Mouse (Mus musculus) A20 (cell line): ENCODE measurements around the gene Cnst.
A peak's percentile ranks its signal among the peaks of the same experiment; 100 is the strongest.

Source experiments
- DNase-seq: peaks from one replicate; pipeline ENCODE4 v3.0.0-alpha.2; 2011; ENCODE audit warnings: low read depth, low spot score

The Cnst gene

DNA sequence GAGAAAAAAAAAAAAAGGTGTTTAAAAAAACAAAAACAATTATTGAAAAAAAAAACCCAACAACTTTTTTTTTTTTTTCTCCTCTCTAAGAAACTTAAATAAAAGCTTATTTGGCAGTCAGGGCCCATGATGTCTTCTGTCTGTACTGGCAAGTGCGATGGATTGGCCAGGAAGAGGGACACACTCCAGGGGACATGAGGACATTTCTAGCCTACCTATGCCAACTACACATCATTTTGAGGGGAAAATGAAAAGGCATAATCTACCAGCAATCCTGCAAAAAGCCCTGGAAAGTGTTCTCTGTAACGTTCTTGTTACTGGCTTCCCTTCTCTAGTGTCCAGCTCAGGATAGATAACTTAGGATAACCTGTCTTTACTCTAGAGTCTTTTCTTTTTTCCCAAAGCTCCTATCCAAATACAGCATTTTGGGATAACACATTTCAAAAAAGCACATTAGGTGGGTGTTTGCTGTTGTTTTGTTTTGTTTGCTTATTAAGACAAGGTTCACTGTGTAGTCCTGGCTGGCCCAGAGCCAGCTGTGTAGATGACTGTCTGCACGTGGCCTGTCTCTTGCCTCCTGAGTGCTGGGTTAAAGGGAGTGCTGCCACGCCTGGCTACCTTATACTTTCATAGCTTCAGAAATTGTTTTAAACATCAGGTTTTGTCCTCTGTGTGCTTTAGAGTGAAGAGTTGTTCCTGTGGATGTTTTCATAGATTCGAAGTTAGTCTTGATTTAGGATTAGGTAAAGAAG, 7.2 kb downstream of the Cnst start:
- DNase-seq = peak; percentile 85

- DNase-seq = no peak
Observed at GRCm38 (mm10) chr1:179553949-179554347, 7.8 kb downstream of the Cnst start.

DNA sequence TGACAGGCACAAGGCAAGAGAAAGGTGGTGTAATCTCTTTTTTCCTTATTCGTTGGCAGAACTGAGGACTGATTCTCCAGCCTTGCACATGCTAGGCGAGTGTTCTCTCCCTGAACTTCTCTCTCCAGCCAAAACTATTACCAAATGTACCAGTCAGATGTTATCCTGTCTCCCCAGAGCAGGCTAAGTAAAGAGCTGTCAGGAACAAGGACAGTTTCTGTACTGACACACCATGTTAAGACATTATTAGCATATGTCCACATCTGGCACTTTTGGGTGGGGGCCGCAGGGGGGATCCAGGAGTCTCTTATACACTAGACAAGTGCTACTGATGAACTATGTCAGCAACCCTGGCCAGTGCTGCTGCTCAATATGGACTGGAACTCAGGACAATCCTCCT, 10.8 kb downstream of the Cnst start:
- DNase-seq = no peak

- no peak for DNase-seq
Observed at GRCm38 (mm10) chr1:179559446-179560194, 13.4 kb downstream of the Cnst start.

DNA sequence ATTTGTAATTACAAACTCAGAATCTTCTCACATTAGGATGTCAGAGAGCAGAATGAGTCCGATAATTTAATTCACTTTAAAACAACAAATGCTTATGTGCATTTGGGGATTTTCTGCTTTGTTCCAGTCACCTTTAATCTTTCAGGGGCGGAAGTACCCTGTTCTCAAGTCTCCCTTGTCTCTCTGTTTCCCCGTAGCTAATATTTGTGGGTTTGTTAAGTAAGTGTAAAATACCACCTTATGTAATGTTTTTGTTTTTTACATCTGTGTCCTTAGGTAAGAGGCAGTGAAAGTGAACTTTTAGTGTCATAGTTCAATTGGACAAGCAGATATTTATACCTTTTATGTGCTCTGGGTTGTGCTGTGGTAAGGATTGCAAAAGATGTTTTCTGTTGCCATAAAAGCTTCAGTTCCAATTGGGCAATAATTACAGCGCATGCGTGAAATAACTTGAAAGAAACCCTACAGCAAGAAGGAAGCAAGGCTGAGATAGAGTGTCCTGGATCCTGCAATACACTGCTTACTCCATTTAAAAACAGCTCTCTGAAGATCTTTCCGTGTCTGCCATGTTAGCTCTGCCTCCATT, 14.8 kb downstream of the Cnst start:
- DNase-seq = no peak

- no peak for DNase-seq
Observed at GRCm38 (mm10) chr1:179563211-179563610, 17.0 kb downstream of the Cnst start.

GRCm38 (mm10) chr1:179563926-179564325, 17.8 kb downstream of the Cnst start:
- DNase-seq = no peak

- peak; percentile 49 for DNase-seq
Observed at GRCm38 (mm10) chr1:179567558-179567957, 21.4 kb downstream of the Cnst start.

- DNase-seq = no peak
Observed at GRCm38 (mm10) chr1:179568690-179569398, 22.7 kb downstream of the Cnst start.

DNA sequence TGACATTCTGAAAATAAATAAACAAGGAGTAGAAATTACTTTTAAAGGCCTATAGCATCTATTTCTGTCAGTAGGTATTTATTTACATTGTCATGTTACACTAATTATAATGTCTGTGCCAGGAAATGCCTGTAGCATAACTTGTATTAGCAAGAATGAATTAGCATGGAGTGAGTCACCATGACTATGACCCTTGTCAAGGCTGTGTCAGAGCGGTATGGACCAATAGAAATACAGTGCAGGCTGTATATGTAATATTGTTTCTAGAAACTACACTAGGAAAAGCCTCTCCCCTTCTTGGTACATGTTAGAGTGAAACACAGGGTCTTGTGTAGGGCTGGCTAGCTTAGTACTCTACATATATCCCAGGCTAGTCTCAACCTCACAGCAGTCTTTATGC, 24.3 kb downstream of the Cnst start:
- no peak for DNase-seq

GRCm38 (mm10) chr1:179571686-179572085, 25.5 kb downstream of the Cnst start:
- no peak for DNase-seq

GRCm38 (mm10) chr1:179573650-179574206, 27.6 kb downstream of the Cnst start:
- DNase-seq = no peak

GRCm38 (mm10) chr1:179578625-179579024, 32.5 kb downstream of the Cnst start:
- DNase-seq = peak; percentile 71

DNA sequence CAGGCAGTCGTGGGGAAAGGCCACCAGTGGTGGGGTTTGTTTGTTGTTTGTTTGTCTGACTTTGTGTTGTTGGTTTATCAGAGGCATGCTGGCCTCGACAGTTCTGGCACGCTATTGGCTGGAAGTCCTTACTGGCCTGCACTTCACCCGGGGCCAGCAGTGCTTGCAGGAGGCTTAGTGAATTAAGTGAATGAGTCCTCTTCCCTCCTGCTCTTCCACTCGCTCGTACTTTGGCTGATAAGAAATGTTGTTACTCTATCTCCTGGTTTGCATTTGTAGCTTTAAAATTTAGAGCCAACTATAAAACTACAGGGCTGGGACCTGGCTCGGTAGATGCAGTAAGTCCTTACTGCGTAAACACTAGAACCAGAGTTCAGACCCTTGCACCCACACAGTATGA, 34.0 kb downstream of the Cnst start:
- peak; percentile 68 for DNase-seq

DNA sequence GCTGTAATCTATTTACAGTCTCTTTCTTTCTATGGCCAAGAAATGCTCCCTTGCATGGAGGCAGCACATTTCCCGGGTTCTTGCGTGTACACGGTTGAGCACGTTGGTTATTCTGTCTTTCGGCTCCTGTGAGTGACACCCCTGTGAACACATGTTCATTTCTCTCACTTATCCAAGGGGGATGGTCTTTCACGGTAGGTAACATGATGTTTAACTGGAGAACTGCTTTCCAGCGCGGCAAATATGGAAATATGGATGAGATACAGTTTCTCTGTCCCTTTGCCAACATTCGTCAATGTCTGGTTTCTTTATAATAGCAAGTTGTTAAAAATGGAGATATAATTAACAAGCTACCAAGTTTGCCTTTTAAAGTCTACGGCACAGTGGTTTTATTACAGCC, 35.3 kb downstream of the Cnst start:
- DNase-seq = peak; percentile 35

GRCm38 (mm10) chr1:179582021-179582433, 35.9 kb downstream of the Cnst start:
- DNase-seq = peak; percentile 77

DNA sequence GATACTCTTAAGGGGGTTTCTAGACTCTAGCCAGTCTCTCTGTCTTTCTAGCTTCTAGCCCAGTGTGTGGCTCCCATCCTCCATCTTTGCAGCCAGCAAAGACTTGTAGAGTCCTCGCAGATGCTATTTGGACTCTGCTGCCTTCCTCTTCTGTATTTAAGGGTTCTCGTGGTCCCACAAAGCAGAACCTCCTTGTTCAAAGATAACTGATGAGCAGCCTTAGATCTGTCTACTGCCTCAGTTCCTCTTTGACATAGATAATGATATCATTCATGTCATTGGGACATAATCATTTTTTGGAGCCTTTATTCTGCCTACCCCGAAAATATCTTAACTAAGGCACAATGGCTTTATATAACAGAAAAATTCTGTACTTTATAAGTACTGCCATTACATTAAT, 36.9 kb downstream of the Cnst start:
- peak; percentile 58 for DNase-seq

DNA sequence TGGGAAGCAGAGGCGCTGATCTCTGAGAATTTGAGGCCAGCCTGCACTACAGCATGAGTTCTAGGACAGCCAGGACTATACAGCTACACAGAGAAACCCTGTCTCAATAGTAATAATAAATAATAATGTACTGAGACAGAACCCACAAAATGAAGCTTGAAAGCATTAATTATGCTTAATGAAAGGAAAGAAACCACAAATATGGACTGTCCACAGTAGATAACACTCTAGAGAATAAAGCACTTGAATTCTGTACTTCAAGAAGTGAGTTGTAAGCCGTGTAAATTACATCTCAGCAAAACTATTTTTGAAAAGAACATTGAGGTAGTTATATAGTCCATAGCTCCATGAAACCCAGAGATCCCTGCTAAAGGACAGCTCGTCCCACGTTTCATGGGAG, 38.0 kb downstream of the Cnst start:
- no peak for DNase-seq

- peak; percentile 90 for DNase-seq
Observed at GRCm38 (mm10) chr1:179585646-179586045, 39.5 kb downstream of the Cnst start.

GRCm38 (mm10) chr1:179586430-179587095, 40.4 kb downstream of the Cnst start:
- DNase-seq = peak; percentile 68

DNA sequence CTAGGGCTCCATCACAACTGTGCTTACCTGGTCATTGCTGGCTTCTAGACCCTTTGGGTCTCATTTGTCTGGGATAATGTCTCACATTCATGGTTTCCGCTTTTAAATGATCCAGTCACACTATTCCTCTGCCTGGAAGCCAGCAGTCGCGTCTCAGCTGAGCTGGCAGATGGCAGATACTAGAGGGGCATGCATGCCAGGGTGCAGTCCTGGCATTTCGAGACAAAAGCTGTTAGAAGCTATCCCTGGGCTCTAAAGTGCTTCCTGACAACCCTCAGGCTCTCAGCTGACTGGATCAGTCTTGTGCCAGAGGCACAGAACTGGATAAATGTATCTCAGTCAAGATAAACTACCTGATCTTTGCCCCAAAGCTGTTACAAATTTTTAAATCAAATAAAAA, 42.1 kb downstream of the Cnst start:
- no peak for DNase-seq
